In the genomic region with DNA sequence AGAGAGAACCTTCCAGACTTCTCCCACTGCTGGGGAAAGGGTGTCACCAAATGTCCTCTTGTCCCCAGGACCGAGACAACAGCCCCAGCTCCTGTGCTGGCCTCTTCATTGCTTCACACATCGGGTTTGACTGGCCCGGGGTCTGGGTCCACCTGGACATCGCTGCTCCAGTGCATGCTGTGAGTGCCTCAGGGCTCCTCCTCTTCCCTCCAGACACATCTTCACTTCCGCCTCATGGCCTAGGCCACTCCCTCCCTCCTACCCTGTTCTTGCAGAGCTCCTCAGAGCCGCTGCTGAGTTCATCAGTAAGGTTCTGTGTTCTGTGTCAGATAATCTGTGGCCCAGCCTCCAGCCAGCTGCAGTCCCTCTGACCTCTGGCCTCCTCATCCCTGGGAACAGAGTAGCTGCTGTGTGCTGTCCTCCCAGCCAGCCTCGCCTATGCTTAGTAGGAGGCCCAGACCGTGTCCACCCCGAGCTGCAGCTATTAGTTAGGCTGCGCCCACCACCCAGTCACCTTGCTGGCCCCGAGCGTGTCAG, we compare ENCODE assay signal across 18 mouse cellular contexts. TPM values are rescaled to one million over a fixed set of nuclear protein-coding genes. Genes with fewer than 3 reads are reported as not detected.
DNase-seq lines count a peak whose midpoint lies in the region; ATAC-seq lines count a peak whose summit lies in the region.
"Had no signal": no experiment of that assay in that cellular context is flagged by ENCODE, and none has a peak within 500 bp of the region (broad histone marks: within the 10 kb centered on the region; RNA-seq: fewer than 3 reads in every experiment).

No protein-coding gene starts in this region.

- H3K27me3 ChIP-seq in liver, embryonic 16.5 days (ENCODE audit: control insufficient read depth, insufficient read depth, low read depth, low read length): no peaks in the 10 kb centered on the region
- H3K27me3 ChIP-seq in midbrain, embryonic 16.5 days (ENCODE audit: control insufficient read depth, insufficient read depth, low read depth, low read length): no peaks in the 10 kb centered on the region
- H3K27me3 ChIP-seq: forebrain, embryonic 12.5 days; heart, embryonic 13.5 days; neural tube, embryonic 12.5 days had no signal

- H3K9ac ChIP-seq in liver, embryonic 16.5 days (ENCODE audit: low read depth, low read length): no peak overlapping the region
- H3K9ac ChIP-seq in midbrain, embryonic 16.5 days (ENCODE audit: low read depth, low read length): no peak overlapping the region
- H3K9ac ChIP-seq: forebrain, embryonic 12.5 days; heart, embryonic 13.5 days; liver, embryonic 14.5 days; neural tube, embryonic 12.5 days had no signal

- no peak overlapping the region for H3K27ac ChIP-seq in liver, embryonic 16.5 days (ENCODE audit: low read length)
- no peak overlapping the region for H3K27ac ChIP-seq in midbrain, embryonic 16.5 days (ENCODE audit: low read length)
- H3K27ac ChIP-seq: forebrain, embryonic 12.5 days; heart, embryonic 13.5 days; liver, embryonic 14.5 days; neural tube, embryonic 12.5 days had no signal

- 75% methylated on average over 12 of the region's 12 CpGs for WGBS in liver, embryonic 16.5 days (ENCODE audit: insufficient replicate concordance)
- 84% methylated on average over 12 of the region's 12 CpGs for WGBS in midbrain, embryonic 16.5 days

- H3K4me2 ChIP-seq in liver, embryonic 16.5 days (ENCODE audit: low read depth, low read length): no peak overlapping the region
- H3K4me2 ChIP-seq in midbrain, embryonic 16.5 days (ENCODE audit: low read length): no peak overlapping the region
- H3K4me2 ChIP-seq: forebrain, embryonic 12.5 days; heart, embryonic 13.5 days; neural tube, embryonic 12.5 days had no signal

- no peaks in the 10 kb centered on the region for H3K9me3 ChIP-seq in liver, embryonic 16.5 days (replicated peaks; ENCODE audit: control insufficient read depth, low read length)
- H3K9me3 ChIP-seq in midbrain, embryonic 16.5 days (replicated peaks; ENCODE audit: control insufficient read depth, low read length, poor library complexity, severe bottlenecking): no peaks in the 10 kb centered on the region

- H3K4me1 ChIP-seq in liver, embryonic 16.5 days (ENCODE audit: control insufficient read depth, low read depth, low read length): no peaks in the 10 kb centered on the region; the same call in 1 of the 2 replicates
- H3K4me1 ChIP-seq in midbrain, embryonic 16.5 days (ENCODE audit: control insufficient read depth, insufficient read depth, low read length): peaks cover 4% of the 10 kb centered on the region

- DNase-seq in kidney, postnatal 10 days: peak; percentile 54
- no peak for DNase-seq in kidney, postnatal 14 days
- DNase-seq in lung, postnatal 10 days: peak; percentile 19
- DNase-seq in lung, adult 18-20 months: no peak
- DNase-seq in ZHBTc4 (ENCODE audit: low read depth, low spot score): peak; percentile 48
- DNase-seq: adrenal gland, adult 2 months; cerebellum, adult 11 months; cerebellum, postnatal 14 days; embryo, embryonic 11 days; gastrocnemius, postnatal 36 days; left cerebral cortex, postnatal 4 days; thymus, postnatal 4 days had no signal

- H3K4me3 ChIP-seq in liver, embryonic 16.5 days (ENCODE audit: low read depth, low read length): no peak overlapping the region
- H3K4me3 ChIP-seq in midbrain, embryonic 16.5 days (ENCODE audit: low read depth, low read length): no peak overlapping the region
- H3K4me3 ChIP-seq: forebrain, embryonic 12.5 days; heart, embryonic 13.5 days; neural tube, embryonic 12.5 days had no signal

- peaks cover 16% of the 10 kb centered on the region for H3K36me3 ChIP-seq in liver, embryonic 16.5 days (ENCODE audit: control insufficient read depth, insufficient read depth)
- peaks cover 9% of the 10 kb centered on the region; the same call in 1 of the 2 replicates for H3K36me3 ChIP-seq in midbrain, embryonic 16.5 days (ENCODE audit: control insufficient read depth, insufficient read depth, low read length)

- ATAC-seq in liver, embryonic 16.5 days (ENCODE audit: low read depth): peak; percentile 12; the same call in 1 of the 2 replicates
- ATAC-seq in midbrain, embryonic 16.5 days: no peak

RNA-seq across cellular contexts. Expression of gene Npepl1, which starts 11.3 kb away (rescaled TPM):
- 25.9 and 28.0 TPM in 2 replicates for polyA plus RNA-seq in liver, embryonic 16.5 days (2015; fragmentation: Nextera tagmentation; extraction: Ambion mirVana)
- 13.8 TPM in 2 replicates for polyA plus RNA-seq in midbrain, embryonic 16.5 days (2015; fragmentation: Nextera tagmentation; extraction: Ambion mirVana)

RNA-seq across cellular contexts. Expression of gene Stx16, which starts 45.4 kb away (rescaled TPM):
- 2.6 and 3.6 TPM in 2 replicates for polyA plus RNA-seq in liver, embryonic 16.5 days (2015; fragmentation: Nextera tagmentation; extraction: Ambion mirVana)
- 17.1 and 17.2 TPM in 2 replicates for polyA plus RNA-seq in midbrain, embryonic 16.5 days (2015; fragmentation: Nextera tagmentation; extraction: Ambion mirVana)

Comparison
In these comparisons a context has a peak if more than half of its experiments do, and no peak if none do; other contexts are left out.
1. DNase-seq: peak in kidney, postnatal 10 days (single experiment), lung, postnatal 10 days (single experiment) and ZHBTc4 (single experiment); none in kidney, postnatal 14 days (single experiment) and lung, adult 18-20 months (0 of 2).